Mouse (Mus musculus) left cerebral cortex, adult 2 months (tissue): ENCODE measurements at regions not wholly inside any gene's neighbourhood (a gene's known extent, or its start where the extent isn't known, plus 50 kb on each side); places are given as distances from the start of the nearest gene placed in this dataset.

ENCODE experiments used
- DNase-seq, 2 experiments: peaks; one replicate each; pipeline ENCODE4 v3.0.0; 2021 to 2022; ENCODE audit warnings: low spot score in 2 of 2, mixed read lengths in 1 of 2; ENCODE audit errors: extremely low spot score in 1 of 2
- H3K27ac ChIP-seq: fragments of 200-600 bp; 2 replicates; pipeline ENCODE4 v1.8.1; 2022
- H3K4me3 ChIP-seq: fragments of 200-600 bp; 2 replicates; pipeline ENCODE4 v1.8.1; 2022
- CTCF ChIP-seq: fragments of 200-600 bp; IDR thresholded peaks from 2 replicates; pipeline ENCODE4 v1.8.1; 2022; ENCODE audit warnings: antibody characterized with exemption, mild to moderate bottlenecking, moderate library complexity
- intact Hi-C: fragments of 180-260 bp; cut with DNase I; formaldehyde crosslinking; loops from one replicate; pipeline ENCODE4 v1.15.1; 2025

DNA sequence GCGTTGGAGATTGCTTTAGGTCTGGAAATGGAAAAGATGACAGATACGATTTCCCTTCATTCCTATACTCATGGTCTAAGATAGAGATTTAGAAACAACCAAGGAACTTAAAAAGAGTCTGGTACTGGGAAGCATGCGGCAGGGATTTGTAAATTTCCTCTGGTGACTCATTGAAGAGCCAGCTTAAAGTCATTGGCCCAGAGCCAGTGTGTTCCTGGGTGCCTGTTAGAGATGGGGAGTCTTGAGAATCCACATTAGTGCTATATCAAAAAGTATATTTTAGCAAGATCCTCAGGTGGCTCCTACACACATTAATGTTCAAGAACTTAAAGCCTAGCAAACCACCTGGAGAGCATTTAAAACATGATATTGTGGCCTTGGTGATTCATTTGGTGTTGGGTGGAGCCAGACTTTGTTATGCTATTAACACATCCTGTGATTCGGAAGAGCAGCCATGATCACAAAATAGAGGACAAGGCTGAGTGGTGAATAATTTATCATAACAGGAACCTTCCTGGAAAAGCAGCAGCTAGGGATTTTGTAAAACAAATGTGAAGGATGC is 67.8 kb upstream of the Nectin3 start:
- DNase-seq = no peak
- Histone ChIP-seq H3K4me3 (no peak overlapping the region), H3K27ac (no peak overlapping the region)
- TF ChIP-seq CTCF = no peak
- intact Hi-C loops = no loop called here

DNA sequence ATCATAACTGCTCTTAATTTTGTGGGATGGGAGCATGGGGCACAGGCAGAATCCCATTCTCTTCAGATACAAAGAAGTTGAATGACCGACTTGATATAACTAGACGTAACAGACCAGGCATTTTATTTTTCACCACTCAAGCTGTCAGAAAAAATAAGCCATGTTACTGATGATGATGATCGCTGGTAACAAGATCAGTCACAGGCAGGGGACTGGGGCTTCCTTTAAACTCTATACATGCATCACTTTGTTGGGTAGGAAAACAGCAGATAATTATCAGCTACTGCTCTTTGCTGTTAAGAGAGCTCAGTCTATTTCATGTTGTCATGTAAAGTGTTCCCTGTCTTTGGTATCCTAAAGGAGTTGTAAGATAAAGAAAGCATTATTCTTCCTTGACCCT is 59.0 kb upstream of the Nectin3 start:
- intact Hi-C loops = no loop called here
- no peak overlapping the region for H3K27ac ChIP-seq
- DNase-seq = no peak
- TF ChIP-seq CTCF = no peak
- H3K4me3 ChIP-seq = no peak overlapping the region

- H3K4me3 ChIP-seq = no peak overlapping the region
- intact Hi-C loops = no loop called here
- TF ChIP-seq CTCF = no peak
- no peak for DNase-seq
- no peak overlapping the region for H3K27ac ChIP-seq
These were observed 49.9 kb upstream of the Nectin3 start for GRCm38 (mm10) chr16:46548207-46548606.
